Mouse (Mus musculus): ENCODE measurements around the gene Tnrc6b.
A peak's percentile ranks its signal among the peaks of the same experiment; 100 is the strongest.
"Not testable (repeated sequence)": the region's sequence is repeated elsewhere in the genome, so short reads cannot be mapped to it uniquely, and the experiment has no call there.

The Tnrc6b gene

DNA sequence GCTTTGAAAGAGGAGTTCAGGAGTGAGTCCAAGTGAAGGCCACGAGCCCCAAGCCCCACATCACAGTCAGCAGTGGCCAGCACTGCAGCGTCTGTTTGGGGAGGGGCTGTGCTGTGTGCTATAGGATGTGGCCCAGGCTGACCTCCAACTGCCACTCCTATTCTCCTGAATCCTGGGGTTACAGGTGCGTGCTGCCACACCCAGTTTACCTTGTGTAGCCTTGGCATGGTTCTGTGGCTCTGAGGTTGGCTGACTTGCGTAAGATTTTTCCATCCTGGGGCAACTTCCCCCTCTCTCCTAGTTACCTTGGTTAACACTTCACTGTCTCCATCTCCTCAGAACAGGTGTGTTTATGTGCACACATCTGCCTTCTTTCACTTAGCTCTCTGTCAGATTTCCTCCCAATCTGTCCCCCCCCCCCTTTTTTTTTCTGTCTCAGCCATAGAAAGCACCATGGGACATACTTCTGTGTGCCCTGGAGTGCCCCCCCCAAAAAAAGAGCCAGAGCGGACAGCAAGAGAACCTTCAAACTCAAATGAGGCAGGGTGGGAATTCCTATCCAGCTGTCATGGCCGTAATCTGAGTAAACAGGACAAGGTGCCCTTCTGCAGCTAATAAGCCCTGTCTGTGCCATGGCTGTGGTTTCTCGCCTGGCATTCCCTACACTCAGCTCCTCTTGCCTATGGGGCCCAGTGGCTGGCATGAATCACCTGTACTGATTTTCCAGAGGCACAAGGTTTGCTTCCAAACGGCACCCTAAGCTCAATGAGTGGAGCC, 9.4 kb upstream of the Tnrc6b start:
- DNase-seq (ENCODE audit: low read depth, low spot score): no peak

DNA sequence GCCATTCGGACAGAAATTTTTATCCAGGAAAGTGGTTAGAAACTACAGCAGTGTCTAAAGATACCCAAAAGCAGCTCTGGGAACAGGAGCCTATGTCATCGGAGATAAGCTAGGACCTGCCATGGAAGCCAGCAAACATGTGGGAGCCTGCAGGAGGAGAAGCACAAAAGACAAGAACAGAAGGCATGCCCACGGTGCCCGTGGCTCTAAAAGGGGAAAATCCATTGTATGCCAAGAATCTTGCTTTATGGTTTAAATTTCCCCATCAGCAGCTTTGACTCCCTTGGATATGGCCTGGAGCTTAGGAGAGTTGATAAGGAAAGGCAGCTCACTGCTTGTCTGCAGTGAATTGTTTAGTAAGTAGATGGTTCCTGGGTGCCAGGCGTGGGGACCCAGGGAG, 8.2 kb upstream of the Tnrc6b start:
- no peak for DNase-seq (ENCODE audit: low read depth, low spot score)

DNA sequence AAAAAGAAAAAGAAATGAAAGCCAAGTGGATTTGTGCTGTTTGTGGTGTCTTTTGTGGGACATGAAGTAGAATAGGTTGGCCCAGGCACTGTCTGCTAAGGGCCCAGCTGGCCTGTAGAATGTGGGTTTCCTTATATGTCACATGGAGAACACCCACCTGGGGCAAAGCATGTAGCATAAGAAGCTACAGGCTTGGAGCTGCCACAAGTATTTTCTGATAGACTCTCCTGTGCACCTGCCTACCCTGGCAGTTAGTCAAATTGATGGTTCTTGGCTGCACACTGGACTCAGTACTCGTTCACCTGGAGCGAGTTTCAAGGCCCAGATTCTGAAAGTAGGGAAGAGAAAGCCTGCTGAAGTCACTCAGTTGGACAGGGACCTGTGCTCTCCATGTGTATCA, 7.6 kb upstream of the Tnrc6b start:
- DNase-seq (ENCODE audit: low read depth, low spot score): no peak

DNA sequence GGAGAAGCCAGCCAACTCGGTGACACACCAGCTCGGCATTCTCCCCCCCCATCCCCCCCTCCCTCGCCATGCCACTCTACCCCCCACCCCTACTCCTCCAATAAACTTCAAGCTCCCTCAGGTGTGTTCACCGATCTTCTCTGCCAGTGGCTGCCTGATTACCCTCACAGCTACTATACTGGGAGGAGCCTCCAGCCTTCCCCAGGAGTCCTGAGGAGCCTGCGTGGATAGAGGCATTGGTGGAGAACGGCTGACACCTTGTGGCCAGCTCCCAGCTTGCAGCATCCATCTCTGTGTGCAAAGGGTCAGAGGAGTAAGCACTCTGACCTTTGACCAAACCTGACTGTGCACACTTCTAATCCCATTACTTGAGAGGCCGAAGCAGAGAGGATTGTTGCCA, 6.8 kb upstream of the Tnrc6b start:
- peak; percentile 92 for DNase-seq (ENCODE audit: low read depth, low spot score)

DNA sequence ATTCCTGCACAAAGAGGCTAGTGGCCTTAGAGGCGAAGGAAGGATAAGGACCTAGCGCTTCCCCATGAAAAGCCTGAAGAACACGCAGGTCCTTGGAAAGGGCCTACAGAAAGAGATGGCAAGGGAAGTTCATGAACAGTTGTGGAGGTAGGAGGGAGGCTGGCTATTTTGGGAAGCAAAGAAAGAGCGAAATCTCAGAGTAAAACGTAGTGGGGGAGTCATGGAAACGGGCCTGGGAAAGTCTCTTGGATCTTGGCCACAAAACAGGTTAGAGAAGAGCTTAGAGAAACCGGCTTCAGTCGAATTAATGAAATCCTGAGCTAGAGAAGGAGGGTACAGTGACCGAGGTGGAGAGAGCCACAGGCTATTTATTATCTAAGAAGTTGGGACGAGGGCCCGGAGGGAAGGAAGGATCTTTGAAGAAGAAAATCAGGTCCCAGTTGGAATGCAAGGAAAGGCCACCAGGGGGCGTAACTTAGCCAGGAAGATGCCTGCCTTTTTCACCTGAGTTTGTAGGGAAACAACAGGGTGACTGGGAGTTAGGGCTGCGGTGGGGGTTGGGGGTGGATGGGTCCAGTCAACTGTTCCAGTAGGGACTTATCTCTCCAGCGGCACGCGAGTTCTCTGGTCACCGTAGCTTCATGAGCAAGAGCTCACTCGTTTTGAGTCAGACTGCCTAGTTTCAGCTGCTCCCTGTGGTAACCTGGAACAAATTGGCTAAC, 5.1 kb upstream of the Tnrc6b start:
- peak; percentile 85 for DNase-seq (ENCODE audit: low read depth, low spot score)

DNA sequence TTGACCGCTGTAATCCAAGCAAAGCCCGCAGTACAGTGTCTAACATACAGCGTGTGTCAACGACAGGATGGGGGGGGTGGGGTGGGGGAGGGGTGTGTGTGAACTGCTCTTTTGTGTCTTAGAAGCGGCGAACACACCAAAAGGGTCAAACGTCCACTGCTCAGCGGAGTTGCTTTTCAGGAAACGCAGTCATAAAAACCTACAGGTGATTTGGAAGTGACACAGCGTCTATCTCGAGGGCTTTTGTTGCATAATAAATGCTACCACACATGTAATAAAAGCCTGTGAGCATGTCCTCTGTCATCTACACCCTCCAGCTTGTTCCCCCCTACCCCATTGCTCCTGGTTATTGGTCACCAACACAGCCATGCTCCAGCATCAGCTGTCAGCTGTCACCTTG, 4.5 kb upstream of the Tnrc6b start:
- DNase-seq (ENCODE audit: low read depth, low spot score): no peak

DNA sequence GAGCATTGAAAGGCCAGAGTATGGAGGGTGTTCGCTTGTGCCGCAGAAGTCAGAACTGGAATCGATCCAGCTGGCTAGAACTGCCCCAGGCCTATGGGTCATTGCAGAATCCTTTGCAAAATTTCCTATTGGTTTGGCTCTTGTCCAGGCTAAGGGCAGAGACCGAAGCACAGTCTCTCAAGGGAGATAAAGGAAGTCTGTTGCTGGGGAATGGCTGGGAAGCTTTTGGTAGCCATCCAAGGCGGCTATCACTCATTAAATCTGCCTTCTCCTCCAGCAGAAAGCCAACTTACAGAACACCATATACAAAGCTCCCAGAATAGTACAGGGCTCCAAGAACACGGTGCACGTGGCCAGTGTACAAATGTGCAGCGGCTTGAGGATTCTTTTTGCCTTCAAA, 4.0 kb upstream of the Tnrc6b start:
- no peak for DNase-seq (ENCODE audit: low read depth, low spot score)

DNA sequence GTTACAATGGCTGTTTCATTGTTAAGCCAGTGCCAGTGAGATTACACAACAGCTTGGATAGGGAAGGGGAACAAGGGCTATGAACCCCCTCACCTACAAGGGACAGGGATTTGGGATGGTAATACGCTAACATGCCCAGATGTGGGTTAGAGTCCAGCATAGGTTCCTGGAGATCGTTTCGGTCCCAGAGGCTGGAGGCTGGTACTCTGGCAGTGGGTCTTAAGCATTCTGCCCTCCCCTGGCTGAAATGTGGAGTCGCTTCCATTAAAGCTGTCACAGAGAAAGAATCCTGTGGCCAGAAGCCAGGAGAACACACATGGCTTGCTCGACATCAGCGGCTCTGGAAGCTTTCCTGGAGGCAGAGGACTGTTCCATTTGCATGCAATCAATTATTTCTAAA, 1.5 kb upstream of the Tnrc6b start:
- peak; percentile 33 for DNase-seq (ENCODE audit: low read depth, low spot score)

DNA sequence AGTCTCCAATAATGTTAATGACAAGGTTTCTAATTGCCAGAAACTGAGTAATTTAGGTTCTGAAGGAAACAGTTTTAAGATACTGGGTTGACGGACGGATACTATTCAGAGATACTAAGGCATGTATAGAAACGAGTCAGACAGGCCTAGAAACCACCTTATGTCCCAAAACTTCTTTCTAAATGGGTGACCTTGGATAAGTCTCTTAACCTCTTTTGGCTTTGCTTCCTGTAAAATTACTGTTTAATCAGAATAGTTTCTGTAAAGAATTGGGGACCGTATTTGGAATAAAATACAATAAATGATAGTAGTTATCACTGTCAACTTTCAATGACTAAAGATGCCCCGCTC, 881 bp upstream of the Tnrc6b start:
- DNase-seq (ENCODE audit: low read depth, low spot score): no peak

DNA sequence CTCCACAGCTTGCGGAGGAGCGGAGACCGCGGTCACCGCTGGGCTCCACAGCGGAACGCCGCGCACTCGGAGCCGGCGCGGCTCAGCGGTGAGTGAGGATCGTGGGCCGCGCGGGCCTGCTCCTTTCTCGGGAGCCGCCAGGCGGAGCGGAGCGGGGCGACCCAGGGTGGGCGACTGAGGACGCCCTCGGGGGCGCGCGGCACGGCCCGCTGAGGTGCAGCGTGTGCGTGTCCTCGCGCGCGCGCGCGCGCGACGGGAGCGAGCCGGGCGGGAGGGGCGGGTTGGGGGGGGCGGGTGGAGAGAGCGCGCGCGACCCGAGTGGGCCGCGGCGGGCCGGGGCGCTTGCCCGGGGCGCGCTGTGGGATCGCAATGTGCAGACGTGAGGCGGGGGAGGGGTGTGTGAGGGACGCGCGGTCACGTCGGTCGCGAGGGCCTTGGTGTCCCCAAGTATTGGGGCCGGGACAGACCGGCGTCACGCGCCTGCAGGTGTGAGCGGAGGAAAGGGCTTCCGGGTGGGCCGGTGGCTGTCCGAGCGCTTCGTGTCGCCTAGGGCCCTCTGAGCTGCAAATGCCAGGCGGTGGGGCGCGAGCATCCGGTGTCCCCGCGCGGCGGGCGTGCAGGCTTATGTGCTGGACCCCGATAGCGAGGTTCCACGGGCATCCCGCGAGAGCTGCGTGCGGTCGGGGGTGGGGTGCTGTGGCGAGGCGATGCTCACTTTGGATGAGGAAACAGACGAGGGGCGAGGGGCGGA, 463 bp downstream of the Tnrc6b start:
- peak; percentile 74 for DNase-seq (ENCODE audit: low read depth, low spot score)

DNA sequence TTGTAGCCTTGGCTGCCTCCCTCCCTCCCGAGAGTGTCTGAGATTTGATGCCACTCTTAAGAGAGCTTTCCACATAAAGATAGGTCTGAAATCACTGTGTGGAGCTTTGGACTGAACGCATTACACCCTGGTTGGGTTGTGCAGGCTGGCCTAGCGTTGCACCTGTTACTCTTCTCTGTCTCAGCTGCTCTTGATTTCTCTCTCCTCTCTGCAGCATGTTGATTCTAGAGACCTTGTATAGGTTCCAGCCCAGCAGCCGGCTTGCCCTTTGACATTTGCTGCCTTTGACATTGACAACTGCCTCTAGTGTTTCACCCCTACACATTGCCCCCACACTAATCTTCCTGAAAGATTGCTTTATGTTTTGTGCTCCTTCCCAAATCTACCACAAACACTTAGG, 3.2 kb downstream of the Tnrc6b start:
- DNase-seq (ENCODE audit: low read depth, low spot score): no peak

DNA sequence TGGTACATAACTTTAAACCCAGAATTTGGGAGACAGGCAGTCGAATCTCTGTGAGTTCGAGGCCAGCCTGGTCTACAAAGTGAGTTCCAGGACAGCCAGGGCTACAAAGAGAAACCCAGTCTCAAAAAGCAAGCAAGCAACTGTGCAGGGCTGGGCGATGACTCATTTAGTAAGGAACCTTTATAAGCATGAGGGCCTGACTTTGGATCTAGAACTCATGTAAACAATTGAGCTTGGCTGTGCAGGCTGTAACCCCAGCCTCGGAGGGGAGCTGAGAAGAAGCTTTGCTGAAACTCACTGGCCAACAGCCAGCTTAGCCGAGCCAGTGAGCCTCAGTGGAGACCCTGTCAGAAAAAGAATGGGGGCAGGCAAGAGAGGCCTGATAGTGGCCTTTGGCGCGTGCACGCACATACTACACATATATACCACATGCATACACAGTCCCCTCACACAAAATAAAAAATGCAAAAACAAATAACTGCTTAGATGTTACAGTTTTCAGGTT, 5.6 kb downstream of the Tnrc6b start:
- no peak for DNase-seq (ENCODE audit: low read depth, low spot score)

DNA sequence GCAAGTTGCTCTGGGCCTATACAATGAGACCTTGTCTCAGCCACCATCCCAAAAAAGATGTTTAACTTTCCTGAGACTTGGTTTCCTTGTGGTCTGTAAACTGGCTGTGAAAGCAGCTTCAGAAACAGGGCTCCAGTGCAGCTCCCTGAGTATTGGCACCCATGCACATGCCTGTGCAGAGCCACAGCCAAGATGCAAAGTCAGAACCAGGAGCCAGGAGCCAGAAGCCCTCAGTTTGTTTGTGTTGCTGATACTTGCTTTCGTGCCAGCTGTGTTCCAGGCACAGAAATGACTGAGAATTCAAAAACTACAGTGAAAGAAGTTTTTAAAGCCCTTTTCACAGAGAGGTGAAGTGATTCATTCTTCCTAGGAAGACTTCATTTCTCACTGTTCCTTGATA, 6.3 kb downstream of the Tnrc6b start:
- no peak for DNase-seq (ENCODE audit: low read depth, low spot score)

DNA sequence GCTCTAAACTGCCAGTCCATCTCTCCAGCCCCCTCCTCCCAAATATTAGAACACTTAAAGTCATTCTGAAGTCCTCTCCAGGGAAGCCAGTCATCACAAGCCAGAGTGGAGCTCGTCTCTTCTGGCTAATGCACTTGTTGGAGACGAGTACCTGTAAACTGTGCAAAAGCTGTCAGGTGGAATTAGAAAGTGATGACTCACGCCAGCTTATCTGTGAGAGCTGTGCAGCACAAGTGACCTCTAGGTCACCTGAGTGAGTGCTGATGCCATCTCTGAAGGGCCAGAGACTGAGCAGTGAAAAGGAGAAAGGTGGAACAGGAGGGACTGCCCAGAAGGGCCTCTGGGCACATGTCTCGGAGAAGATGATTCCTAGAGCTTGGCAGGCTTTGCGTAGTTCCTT, 9.1 kb downstream of the Tnrc6b start:
- no peak for DNase-seq (ENCODE audit: low read depth, low spot score)

DNA sequence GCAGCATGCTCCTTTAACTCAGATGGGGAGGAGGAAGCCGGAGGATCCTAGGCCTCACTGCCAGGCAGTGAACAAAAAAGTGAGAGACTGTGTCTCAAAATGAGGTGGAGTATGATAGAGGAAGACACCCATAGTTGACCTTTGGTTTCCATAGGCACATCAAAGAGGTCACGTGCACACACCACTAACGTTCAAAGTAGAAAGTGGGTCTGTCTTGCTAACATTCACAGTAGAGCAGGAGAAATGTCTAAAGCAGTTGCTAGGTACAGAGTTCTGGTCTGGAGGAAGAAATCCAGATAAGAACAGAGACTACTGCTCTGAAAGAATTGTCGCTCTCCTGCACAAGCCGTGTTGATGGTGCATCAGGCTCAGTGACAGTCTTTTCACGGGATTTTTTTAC, 10.7 kb downstream of the Tnrc6b start:
- DNase-seq (ENCODE audit: low read depth, low spot score): no peak

DNA sequence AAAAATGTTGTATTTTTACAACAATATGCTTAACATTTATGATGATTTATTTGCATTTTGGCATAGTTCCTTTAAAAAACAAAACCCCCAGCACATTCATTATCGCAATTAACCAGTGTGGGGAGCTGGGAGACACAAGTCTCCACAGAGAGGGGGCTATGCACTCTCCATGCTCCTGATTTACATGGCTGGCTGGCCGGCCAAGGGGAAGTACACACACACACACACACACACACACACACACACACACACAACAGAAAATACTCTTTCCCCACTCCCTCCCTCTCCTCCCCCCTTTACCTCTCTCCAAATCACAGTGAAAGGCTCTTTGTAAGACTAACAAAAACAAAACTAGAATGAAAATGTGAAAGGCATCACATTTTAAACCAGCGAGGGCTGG, 11.3 kb downstream of the Tnrc6b start:
- no peak for DNase-seq (ENCODE audit: low read depth, low spot score)

DNA sequence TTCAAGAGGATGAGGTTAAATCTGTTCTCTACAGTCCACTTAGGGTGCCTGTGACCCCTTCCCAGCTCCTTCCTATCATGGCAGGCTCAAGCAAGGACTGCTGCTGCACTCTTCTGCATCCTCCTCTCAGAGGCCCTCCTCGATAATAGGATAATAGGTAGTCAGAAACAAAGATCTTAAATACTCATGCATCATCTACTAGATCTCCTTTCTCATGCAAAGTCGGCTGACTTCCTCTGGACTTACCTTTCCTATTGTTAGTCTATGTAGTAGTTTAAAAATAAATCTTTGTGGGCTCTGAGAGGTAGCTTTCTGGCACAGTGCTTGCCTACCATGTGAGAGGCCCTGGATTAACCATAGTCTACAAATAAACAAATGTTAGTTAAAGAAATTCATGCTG, 18.4 kb downstream of the Tnrc6b start:
- peak; percentile 69 for DNase-seq (ENCODE audit: low read depth, low spot score)

DNA sequence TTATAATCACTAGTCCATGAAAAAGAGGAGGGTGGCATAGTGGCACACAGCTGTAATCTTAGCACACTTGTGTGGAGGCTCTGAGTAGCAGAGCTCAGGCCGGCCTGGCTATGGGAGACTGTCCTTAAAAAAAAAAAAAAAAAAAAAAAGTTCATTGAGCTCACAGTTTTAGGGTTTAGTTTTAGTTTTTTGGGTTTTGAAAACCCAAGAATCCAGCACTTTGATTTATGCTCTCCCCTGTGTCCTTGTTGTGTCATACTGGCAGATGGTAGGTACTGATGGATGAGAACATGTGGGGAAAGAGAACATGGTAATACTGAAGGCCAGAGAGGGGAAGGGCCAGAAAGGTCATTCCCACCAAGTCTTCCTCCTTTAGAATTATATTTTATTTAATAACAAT, 19.9 kb downstream of the Tnrc6b start:
- DNase-seq (ENCODE audit: low read depth, low spot score): no peak

DNA sequence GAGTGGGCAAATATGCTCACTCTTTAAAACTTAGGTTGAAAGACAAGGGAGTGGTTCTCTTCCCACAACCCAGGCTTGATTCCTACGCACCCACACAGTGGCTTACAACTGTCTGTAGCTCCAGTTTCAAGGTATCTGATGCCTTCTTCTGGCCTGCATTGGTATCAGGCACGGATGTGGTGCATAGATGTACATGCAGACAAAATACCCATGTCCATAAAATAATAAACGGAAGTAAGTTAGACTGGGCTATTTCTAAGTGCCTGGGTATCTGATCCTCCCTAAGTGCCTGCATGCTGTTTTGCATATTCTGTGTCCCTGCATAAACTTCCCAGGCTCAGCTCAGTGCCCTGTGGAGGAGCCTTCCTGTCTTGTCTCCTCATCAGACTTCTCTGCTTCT, 20.4 kb downstream of the Tnrc6b start:
- DNase-seq (ENCODE audit: low read depth, low spot score): no peak

DNA sequence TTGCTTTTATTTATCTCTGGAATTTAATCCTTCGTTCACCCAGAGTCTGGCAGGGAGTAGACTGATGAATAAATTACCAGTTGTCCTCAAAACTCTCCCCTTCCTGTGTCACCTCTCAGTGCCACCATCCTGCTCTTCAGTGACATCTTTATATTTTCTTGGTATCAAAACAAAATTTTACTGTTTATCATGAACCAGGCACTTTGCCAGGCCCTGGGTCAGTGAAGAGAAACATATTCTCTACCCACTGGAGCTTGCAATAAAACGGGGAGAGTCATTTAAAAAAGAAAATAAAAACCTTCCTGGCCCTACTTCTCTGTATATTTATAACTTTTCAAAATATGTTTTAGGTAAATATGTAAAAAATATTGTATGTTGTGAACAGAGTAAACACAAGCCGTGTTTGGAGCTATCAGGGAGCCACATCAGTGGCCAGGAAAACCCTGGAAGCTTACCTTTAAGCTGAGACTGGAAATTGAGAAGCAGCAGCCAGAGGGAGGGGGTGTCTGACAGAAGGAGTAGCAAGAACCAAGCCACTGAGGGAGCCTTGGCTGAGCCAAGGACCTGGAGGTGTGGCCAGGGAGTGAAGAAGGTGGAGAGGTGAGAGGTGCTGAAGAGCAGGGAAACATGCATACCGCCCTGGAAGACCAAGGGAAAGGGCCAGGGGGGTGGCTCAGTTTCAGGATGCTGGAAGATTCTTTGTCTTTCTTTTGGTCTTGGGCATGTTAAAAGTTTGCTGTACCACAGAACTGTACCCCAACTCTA, 21.3 kb downstream of the Tnrc6b start:
- peak; percentile 21 for DNase-seq (ENCODE audit: low read depth, low spot score)

DNA sequence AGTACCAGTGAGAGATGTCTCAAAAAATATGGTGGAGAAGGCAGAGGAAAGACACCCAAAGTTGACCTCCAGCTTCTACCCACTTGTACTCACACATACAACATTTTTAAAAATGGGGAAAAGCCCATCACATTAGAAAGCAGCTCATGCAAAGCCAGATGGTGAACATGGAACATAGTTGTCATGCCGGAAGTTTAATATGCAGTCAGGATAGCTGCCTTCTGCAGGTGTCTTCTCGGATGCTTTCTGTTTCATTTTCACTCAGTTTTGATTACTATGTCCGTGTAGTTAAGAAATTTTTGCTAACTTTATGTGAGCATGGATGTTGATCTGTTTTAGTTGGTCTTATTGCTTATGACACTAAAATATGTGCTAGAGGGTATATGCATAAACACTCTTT, 24.2 kb downstream of the Tnrc6b start:
- DNase-seq (ENCODE audit: low read depth, low spot score): no peak

DNA sequence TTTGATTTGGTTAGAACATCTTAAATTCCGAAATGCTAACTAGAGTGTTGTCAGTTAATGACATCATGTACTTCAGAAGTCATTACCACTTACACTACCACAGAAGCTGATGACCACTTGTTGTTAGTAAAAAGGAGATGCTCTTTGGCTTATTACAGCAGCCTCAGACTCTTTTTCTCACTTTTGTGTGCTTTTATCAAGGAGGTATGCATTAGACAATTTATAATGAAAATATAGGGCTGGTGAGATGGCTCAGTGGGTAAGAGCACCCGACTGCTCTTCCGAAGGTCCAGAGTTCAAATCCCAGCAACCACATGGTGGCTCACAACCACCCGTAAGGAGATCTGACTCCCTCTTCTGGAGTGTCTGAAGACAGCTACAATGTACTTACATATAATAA, 24.6 kb downstream of the Tnrc6b start:
- not testable (repeated sequence) for DNase-seq (ENCODE audit: low read depth, low spot score)

All from ES-CJ7 (cell line).